Mouse (Mus musculus) embryonic fibroblast, embryonic 13.5 days (primary cell): ENCODE results near the gene Gm17324. TPM values are rescaled to one million over a fixed set of nuclear protein-coding genes. Genes with fewer than 3 reads are reported as not detected.
A peak's percentile ranks its signal among the peaks of the same experiment; 100 is the strongest.

Source experiments
- H3K27ac ChIP-seq: 2 replicates; pipeline ENCODE4 v1.5.1; 2012; ENCODE audit warnings: low read length, control low read depth, inconsistent platforms; ENCODE audit not compliant: insufficient read depth
- H3K4me1 ChIP-seq: 2 replicates; pipeline ENCODE4 v1.6.1; 2011; ENCODE audit warnings: low read length; ENCODE audit not compliant: control insufficient read depth, insufficient read depth
- H3K4me3 ChIP-seq: 2 replicates; pipeline ENCODE4 v1.5.1; 2011; ENCODE audit warnings: mild to moderate bottlenecking, control low read depth, low read length; ENCODE audit not compliant: insufficient read depth
- CTCF ChIP-seq: IDR thresholded peaks from 2 replicates; pipeline ENCODE4 v1.5.1; 2011; ENCODE audit warnings: mild to moderate bottlenecking, control low read depth, low read length, moderate library complexity, borderline replicate concordance; ENCODE audit not compliant: insufficient read depth
- POLR2A ChIP-seq: IDR thresholded peaks from 2 replicates; pipeline ENCODE4 v1.6.1; 2011; ENCODE audit warnings: low read depth, mild to moderate bottlenecking, control low read depth, low read length, moderate library complexity
- polyA plus RNA-seq: library from polyadenylated mRNA; stranded (reverse); fragments of >200 nt; gene quantifications from 2 replicates; pipeline ENCODE4 v1.2.4, GENCODE M21; 2011; ENCODE audit warnings: low read depth; ENCODE audit not compliant: missing spikeins, insufficient read length

Gm17324 gene
- polyA plus RNA-seq, 1 experiment = not detected

DNA sequence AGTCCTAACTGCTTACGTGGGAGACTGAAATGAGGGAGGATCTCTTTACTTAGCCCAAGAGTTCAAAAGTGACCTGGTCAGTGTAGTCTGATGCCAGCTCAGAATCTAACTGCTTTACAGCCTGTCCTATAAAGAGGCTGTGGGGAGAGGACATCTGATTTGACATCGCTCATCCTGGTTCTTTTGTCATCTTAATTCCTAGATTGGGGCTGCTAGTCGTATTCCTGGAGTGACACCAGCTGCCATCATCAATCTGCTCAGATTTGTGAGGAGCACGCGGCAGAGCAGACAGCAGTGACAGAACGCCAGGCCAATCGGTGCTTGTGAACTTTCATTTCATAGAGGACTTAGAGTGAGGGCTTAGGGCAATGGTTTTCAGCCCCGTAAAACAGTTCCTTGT is 25.0 kb upstream of the Gm17324 start:
- TF ChIP-seq POLR2A = no peak
- TF ChIP-seq CTCF = no peak
- H3K4me3 ChIP-seq = no peak overlapping the region
- no peaks in the 10 kb centered on the region for H3K4me1 ChIP-seq
- no peak overlapping the region for H3K27ac ChIP-seq

DNA sequence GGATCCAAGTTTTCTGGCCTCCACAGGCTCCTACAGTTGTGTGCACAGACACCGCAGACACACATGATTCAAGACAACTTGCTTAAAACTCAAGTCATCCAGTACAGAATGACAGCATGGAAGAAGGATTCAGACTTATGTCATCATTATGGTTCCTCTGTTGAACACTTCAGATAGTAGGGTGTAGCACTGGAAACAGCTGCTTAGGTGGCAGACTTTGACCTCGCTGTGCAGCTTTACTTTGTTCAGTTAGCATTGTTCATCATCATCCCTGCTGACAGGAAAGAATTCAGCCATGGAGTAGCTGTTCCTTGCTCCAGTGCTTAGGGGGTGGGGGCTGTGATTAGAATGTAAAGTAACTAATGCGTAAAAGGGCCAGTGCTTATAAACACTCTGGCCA is 17.1 kb upstream of the Gm17324 start:
- TF ChIP-seq CTCF = no peak
- no peak for TF ChIP-seq POLR2A
- H3K4me3 ChIP-seq = no peak overlapping the region

DNA sequence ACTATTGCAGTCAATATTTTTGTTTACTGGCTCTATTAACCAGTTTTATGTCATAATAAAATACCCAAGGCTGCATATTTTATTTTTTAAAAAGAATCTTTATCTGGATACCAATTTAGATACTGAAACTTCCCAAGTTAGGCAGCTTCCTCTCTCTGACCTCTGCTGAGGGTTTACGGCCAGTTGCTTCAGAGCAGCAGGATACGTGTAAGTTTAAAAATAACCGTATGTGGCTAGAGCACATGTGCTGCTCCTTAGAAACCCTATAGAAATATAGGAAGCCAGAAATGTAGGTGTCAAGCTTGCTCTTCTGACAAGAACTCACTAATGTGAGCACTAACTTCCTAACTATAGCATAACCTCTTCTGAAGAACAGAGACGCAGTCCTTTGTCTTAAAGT is 14.8 kb upstream of the Gm17324 start:
- Histone ChIP-seq H3K27ac (no peak overlapping the region), H3K4me1 (no peaks in the 10 kb centered on the region), H3K4me3 (no peak overlapping the region)
- TF ChIP-seq CTCF (no peak), POLR2A (no peak)

More for the DNA sequence above, 17.1 kb upstream of the Gm17324 start:
- Histone ChIP-seq H3K4me1 (no peaks in the 10 kb centered on the region), H3K27ac (no peak overlapping the region)

DNA sequence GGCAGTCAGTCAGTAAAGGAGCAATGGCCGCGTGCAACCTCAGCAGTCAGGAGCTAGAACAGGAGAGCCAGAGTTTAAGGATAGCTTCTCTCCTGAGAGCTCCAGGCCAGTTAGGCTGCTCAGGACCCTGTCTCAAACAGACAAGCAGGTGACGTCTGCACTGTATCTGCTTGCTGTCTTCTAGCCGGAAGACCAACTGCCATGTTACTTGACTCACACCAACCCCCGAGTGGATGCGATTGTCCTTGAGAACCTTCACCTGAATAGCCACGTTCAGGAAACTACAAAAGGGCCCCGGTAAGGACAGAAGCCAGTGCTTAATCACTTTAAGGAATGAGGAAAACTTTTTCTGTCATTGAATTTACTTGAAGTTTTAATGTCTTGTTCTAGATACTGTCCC is 8.4 kb upstream of the Gm17324 start:
- Histone ChIP-seq H3K4me1 (no peaks in the 10 kb centered on the region), H3K4me3 (no peak overlapping the region), H3K27ac (no peak overlapping the region)
- TF ChIP-seq CTCF (no peak), POLR2A (no peak)

DNA sequence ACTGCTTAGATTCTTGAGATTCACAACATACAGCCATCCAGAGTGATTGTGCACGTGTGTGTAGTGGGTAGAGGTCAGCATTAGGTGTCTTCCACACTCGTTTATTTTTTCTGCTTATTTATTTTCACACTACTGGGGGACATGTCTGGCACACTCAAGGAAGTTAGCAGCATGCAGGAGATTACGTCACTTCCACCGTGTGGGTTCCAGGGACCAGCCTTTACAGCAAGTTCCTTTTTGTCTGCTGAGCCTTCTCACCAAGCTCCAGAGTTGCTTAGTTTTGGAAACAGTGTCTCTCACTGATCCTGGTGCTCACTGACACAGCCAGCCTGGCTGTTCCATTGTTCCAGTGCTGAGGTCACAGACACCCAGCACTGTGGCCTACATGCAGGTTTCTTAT is 2.8 kb upstream of the Gm17324 start:
- H3K27ac ChIP-seq = no peak overlapping the region
- peaks cover 7% of the 10 kb centered on the region; the same call in 1 of the 2 replicates for H3K4me1 ChIP-seq
- H3K4me3 ChIP-seq = no peak overlapping the region
- no peak for TF ChIP-seq CTCF
- no peak for TF ChIP-seq POLR2A

DNA sequence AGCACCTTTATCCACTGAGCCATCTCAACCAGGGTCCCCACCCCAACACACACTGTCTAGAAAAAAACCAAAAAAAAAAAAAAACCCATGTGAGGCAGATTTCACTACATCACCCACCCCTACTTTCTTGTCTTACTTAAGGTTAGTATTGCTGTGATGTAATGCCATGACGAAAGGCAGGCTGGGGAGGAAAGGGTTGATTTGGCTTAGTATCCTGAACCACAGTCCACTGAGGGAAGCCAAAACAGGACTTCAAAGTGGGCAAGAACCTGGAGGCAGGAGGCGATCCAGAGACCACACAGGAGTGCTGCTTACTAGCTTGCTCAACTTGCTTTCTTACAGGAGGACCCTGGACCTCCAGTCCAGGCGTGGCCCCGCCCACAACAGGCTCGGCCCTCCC is 1.8 kb upstream of the Gm17324 start:
- Histone ChIP-seq H3K4me3 (no peak overlapping the region), H3K4me1 (peaks cover 7% of the 10 kb centered on the region; the same call in 1 of the 2 replicates), H3K27ac (no peak overlapping the region)
- no peak for TF ChIP-seq POLR2A
- TF ChIP-seq CTCF = no peak

DNA sequence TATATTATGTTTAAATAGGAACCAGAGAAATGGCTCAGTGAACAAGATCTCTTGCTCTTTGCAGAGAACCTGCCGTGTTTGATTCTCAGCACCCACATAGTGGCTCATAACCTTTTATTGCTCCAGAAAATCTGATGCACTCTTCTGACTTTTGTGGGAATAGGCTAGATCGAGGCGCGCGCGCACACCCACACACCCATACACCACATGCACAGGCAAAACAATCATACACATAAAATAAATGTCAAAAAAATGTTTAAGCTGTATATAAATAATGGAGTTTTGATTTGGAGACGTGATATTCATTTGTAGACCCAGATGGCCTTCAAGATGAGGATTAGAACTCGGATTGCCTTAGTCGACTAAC is 997 bp downstream of the Gm17324 start:
- Histone ChIP-seq H3K4me3 (peak overlapping the region; percentile 46), H3K4me1 (peaks cover 7% of the 10 kb centered on the region; the same call in 1 of the 2 replicates), H3K27ac (no peak overlapping the region)
- no peak for TF ChIP-seq CTCF
- TF ChIP-seq POLR2A = no peak

DNA sequence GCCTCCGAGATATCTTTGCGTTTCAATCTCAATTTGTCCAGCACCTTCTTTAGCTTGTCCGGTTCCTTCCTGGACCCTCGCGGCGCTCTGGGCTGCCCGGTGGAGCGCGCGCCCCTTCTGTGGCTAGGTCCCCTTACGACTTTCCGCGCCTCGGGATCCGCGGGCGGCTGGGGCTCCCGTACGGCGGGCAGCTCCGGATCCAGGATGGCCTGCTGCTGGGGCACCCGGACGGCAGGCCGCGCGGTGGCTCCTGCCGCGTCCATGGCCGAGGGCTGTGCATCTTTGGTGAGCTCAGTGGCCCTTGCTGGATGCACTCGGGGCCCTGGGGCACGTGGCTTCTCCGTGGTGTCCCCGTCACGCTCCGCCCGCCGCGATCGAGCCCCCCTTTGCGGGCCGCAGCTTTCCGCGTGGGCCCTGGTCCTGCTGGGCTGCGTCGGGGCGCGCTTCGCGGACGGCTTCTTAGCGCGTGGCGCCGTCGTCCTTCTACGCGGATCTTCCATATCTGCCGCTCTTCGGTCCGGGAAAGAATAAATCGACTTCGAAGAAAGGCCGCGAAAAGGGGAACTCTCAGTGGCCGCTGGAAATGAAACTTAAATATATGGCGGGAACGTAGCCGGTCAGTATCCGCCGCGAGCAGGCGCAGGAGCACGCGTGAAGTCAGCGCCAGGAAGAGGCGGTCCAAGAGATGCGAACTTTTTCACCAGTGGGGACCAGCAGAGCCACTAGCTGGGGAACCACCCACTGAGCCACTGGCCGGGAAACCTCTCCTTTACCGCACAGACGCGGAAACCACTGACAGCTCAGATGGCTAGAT is 5.8 kb downstream of the Gm17324 start, which contains the start of gene Cgas:
Gene Cgas (minus strand): TSS at position 659 of the 814 bp plus-strand sequence.
- no peaks in the 10 kb centered on the region for H3K4me1 ChIP-seq
- TF ChIP-seq CTCF (no peak), POLR2A (peak; percentile 71)
- H3K27ac ChIP-seq = 0 out of 2 replicates have a peak within 1 kb of the TSS, but pooled peaks have one; percentile 8
- H3K4me3 ChIP-seq = peak within 1 kb of the TSS; percentile 66

DNA sequence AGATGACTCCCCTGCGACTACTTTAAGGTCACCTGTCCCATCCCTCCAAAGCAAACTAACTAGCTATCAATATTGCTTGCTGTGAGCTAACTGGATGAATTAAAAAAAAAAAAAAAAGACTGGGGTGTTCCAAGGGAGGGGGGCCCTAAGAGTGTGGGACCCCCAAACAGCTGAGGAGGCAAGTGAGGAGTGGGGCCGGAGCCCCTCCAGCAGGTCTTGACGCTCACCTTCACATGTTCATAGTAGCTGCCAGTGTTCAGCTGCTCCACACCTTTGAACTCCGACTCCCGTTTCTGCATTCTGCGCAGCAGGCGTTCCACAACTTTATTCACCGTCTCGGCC is 6.4 kb downstream of the Gm17324 start:
- Histone ChIP-seq H3K4me3 (peak overlapping the region; percentile 66), H3K4me1 (no peaks in the 10 kb centered on the region), H3K27ac (no peak overlapping the region)
- TF ChIP-seq POLR2A = no peak
- no peak for TF ChIP-seq CTCF

DNA sequence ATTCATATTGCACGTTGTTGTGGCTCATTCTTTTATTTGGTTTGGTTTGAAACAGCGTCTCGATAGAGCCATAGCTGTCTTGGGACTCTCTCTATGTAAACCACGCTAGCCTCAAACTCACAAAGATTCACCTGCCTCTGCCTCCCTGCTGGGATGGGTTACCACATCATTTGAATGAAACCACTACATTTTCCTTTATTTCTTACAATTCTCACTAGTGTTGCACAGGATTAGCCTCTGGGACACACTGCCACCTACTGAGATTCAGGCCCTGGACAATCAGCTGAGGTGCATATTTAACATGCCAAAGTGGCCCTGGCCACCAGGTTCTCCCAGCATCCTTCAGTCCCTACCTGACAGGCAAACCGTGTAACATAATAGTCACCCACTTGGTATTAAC is 9.2 kb downstream of the Gm17324 start:
- TF ChIP-seq POLR2A (no peak), CTCF (no peak)
- no peak overlapping the region for H3K27ac ChIP-seq
- H3K4me1 ChIP-seq = no peaks in the 10 kb centered on the region
- H3K4me3 ChIP-seq = no peak overlapping the region

DNA sequence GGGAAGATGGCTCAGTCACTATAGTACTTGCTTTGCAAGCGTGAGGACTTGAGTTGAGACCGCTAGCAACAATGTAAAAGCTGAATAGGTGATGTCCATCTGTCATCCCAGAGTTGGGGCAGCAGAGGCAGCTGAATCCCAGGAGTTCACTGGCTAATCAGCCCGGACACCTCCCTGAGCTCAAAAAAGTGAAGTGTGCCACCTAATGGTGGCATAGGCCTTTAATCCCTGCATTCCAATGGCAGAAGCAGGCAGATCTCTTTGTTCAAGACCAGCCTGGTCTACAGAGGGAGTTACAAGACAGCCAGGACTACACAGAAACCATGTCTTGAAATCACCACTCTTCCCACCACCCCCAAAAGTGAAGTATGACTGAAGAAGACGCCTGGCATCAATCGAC is 16.1 kb downstream of the Gm17324 start:
- no peaks in the 10 kb centered on the region for H3K4me1 ChIP-seq
- TF ChIP-seq CTCF (no peak), POLR2A (no peak)
- no peak overlapping the region for H3K27ac ChIP-seq
- H3K4me3 ChIP-seq = no peak overlapping the region

DNA sequence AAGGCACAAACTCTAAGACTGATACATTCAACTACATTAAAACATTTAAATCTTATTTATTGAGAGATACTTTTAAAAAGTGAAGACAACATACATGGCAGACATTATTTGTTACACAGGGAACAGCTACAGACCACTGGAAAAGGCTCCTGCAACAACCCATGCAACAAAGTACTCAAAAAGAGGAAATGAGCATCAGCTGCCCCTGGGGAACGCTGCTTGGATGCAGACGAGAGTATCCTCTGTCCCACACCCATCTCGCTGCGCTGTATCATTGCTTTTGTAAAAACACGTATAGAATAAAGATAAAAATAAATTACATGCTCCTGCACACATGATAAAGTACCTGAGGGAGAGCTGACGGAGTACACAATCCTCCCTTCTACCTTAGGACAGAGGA is 18.1 kb downstream of the Gm17324 start:
- Histone ChIP-seq H3K4me3 (no peak overlapping the region), H3K4me1 (no peaks in the 10 kb centered on the region), H3K27ac (no peak overlapping the region)
- TF ChIP-seq POLR2A (no peak), CTCF (no peak)
